Comparison of ENCODE assay signal across 15 mouse cellular contexts in the genomic region with DNA sequence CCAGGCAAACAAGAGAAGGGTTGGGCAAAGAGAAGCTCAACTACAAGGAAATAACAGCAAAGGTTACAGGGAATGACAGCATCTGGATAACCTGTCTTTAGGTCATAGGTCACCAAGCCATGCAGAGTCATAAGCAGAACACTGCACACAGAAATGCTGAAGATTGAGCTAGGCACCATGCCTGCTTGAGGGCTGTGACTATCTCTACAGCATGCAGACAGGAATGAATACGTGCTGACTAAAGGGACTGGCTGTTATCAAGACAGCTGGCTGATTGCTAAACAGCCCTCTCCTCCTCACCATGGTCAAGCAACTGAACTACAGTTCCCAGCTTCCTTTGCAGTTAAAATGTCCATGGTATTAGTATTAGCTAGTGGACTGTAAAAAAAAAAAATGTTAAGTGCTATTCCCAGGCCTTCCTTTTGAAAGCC. TPM values are rescaled to one million over a fixed set of nuclear protein-coding genes. Genes with fewer than 3 reads are reported as not detected.
DNase-seq lines count a peak whose midpoint lies in the region; ATAC-seq and TF ChIP-seq lines count a peak whose summit lies in the region.
"Had no signal": no experiment of that assay in that cellular context is flagged by ENCODE, and none has a peak within 500 bp of the region (broad histone marks: within the 10 kb centered on the region; RNA-seq: fewer than 3 reads in every experiment).

No protein-coding gene starts in this region.

- DNase-seq in liver, adult 2 months (ENCODE audit: extremely low read depth, low read depth, low spot score), result peak; percentile 95
- no peak for DNase-seq in liver
- no peak for DNase-seq in urinary bladder, postnatal 10 days (ENCODE audit: low spot score)
- DNase-seq in cerebellum, adult 2 months, result no peak
- DNase-seq in left cerebral cortex, adult 9 months (ENCODE audit: low spot score in 2 of 2), result no peak
- DNase-seq: heart, postnatal 4 days; kidney, adult 11 months; kidney, postnatal 14 days; thymus, postnatal 25 days had no signal

- no peak overlapping the region for H3K4me2 ChIP-seq in liver, embryonic 15.5 days
- H3K4me2 ChIP-seq: embryonic facial prominence, embryonic 15.5 days; midbrain, embryonic 13.5 days had no signal

- no peaks in the 10 kb centered on the region for H3K79me2 ChIP-seq in liver, adult 2 months (ENCODE audit: control insufficient read depth, insufficient read depth, low read length)

- no peaks in the 10 kb centered on the region for H3K27me3 ChIP-seq in liver, adult 2 months (ENCODE audit: control insufficient read depth, insufficient read depth, low read length)
- no peaks in the 10 kb centered on the region for H3K27me3 ChIP-seq in liver, embryonic 15.5 days
- no peaks in the 10 kb centered on the region for H3K27me3 ChIP-seq in cerebellum, adult 2 months (ENCODE audit: control insufficient read depth, insufficient read depth, low read length)
- H3K27me3 ChIP-seq: embryonic facial prominence, embryonic 15.5 days; midbrain, embryonic 13.5 days had no signal

- no peaks in the 10 kb centered on the region for H3K36me3 ChIP-seq in liver, adult 2 months (ENCODE audit: control insufficient read depth, insufficient read depth, low read length)
- no peaks in the 10 kb centered on the region for H3K36me3 ChIP-seq in liver, embryonic 15.5 days (replicated peaks)
- H3K36me3 ChIP-seq: embryonic facial prominence, embryonic 15.5 days; heart, embryonic 10.5 days; midbrain, embryonic 13.5 days had no signal

- peak overlapping the region; percentile 80 for H3K27ac ChIP-seq in liver, adult 2 months (replicated peaks; ENCODE audit: insufficient read depth, low read depth, low read length)
- H3K27ac ChIP-seq in liver, embryonic 15.5 days (replicated peaks), result peak overlapping the region; percentile 51
- H3K27ac ChIP-seq in cerebellum, adult 2 months (ENCODE audit: insufficient read depth, low read length), result no peak overlapping the region
- H3K27ac ChIP-seq: embryonic facial prominence, embryonic 15.5 days; heart, embryonic 10.5 days; midbrain, embryonic 13.5 days had no signal

- no peaks in the 10 kb centered on the region for H3K9me3 ChIP-seq in liver, embryonic 15.5 days (replicated peaks)
- H3K9me3 ChIP-seq: embryonic facial prominence, embryonic 15.5 days; heart, embryonic 10.5 days; midbrain, embryonic 13.5 days had no signal

- 0% methylated on average over 1 of the region's 1 CpGs for WGBS in liver, adult 2 months
- 2% methylated on average over 1 of the region's 1 CpGs for WGBS in liver, embryonic 15.5 days (ENCODE audit: insufficient replicate concordance)
- WGBS in cerebellum, adult 2 months, result 73% methylated on average over 1 of the region's 1 CpGs

- H3K4me3 ChIP-seq in liver, adult 2 months (ENCODE audit: insufficient read depth, low read depth, low read length), result no peak overlapping the region
- no peak overlapping the region for H3K4me3 ChIP-seq in liver, embryonic 15.5 days (replicated peaks)
- no peak overlapping the region for H3K4me3 ChIP-seq in cerebellum, adult 2 months (replicated peaks; ENCODE audit: insufficient read depth, low read depth, low read length)
- H3K4me3 ChIP-seq: embryonic facial prominence, embryonic 15.5 days; heart, embryonic 10.5 days; midbrain, embryonic 13.5 days had no signal

- no peak for TF ChIP-seq CTCF in liver, adult 2 months (IDR thresholded peaks at IDR 0.05; ENCODE audit: low read depth, low read length)
- no peak for TF ChIP-seq CTCF in cerebellum, adult 2 months (IDR thresholded peaks at IDR 0.05; ENCODE audit: borderline replicate concordance, insufficient read depth, low read depth, low read length)

- peaks cover 21% of the 10 kb centered on the region for H3K4me1 ChIP-seq in liver, adult 2 months (ENCODE audit: control insufficient read depth, insufficient read depth, low read length)
- H3K4me1 ChIP-seq in liver, embryonic 15.5 days (replicated peaks), result peaks cover 22% of the 10 kb centered on the region
- peaks cover 3% of the 10 kb centered on the region for H3K4me1 ChIP-seq in cerebellum, adult 2 months (ENCODE audit: control insufficient read depth, insufficient read depth, low read length)
- H3K4me1 ChIP-seq: embryonic facial prominence, embryonic 15.5 days; midbrain, embryonic 13.5 days had no signal

- H3K9ac ChIP-seq in liver, adult 2 months (ENCODE audit: low read depth, low read length), result peak overlapping the region; percentile 14; the same call in 1 of the 2 replicates
- no peak overlapping the region for H3K9ac ChIP-seq in liver, embryonic 15.5 days
- H3K9ac ChIP-seq: embryonic facial prominence, embryonic 15.5 days; midbrain, embryonic 13.5 days had no signal

- peak; percentile 57 for ATAC-seq in erythroid progenitor cell, adult 5-6 weeks (replicated peaks; ENCODE audit: low FRiP score, poor library complexity, severe bottlenecking)
- ATAC-seq in liver, embryonic 15.5 days (ENCODE audit: insufficient read depth), result peak; percentile 76
- ATAC-seq: forebrain, embryonic 14.5 days; midbrain, embryonic 13.5 days had no signal

- TF ChIP-seq POLR2A in liver, adult 2 months (IDR thresholded peaks at IDR 0.05; ENCODE audit: extremely low read depth, insufficient read depth, low read length), result no peak
- no peak for TF ChIP-seq POLR2A in cerebellum, adult 2 months (IDR thresholded peaks at IDR 0.05; ENCODE audit: borderline replicate concordance, insufficient read depth, low read length)

RNA-seq across cellular contexts. Expression of a gene that starts 9.2 kb away (rescaled TPM):
- total RNA-seq in liver, adult 2 months (2014; rRNA removed), result 73.7 and 88.4 TPM in 2 replicates
- 79.3 and 86.3 TPM in 2 replicates for polyA plus RNA-seq in liver, adult 2 months (2012; rRNA removed)
- 0.84 and 5.0 TPM in 2 replicates for total RNA-seq in erythroid progenitor cell, adult 5-6 weeks (2015; ENCODE audit: low replicate concordance)
- total RNA-seq in erythroid progenitor cell, adult 5-6 weeks (2017; ENCODE audit: low replicate concordance), result 3.7 and 6.3 TPM in 2 replicates
- 21.7 and 26.8 TPM in 2 replicates for polyA plus RNA-seq in liver, embryonic 15.5 days (2015; fragmentation: Nextera tagmentation; extraction: Ambion mirVana)
- polyA plus RNA-seq in cerebellum, adult 2 months (2012; rRNA removed), result 57.1 and 58.5 TPM in 2 replicates

RNA-seq across cellular contexts. Expression of a gene that starts 40.5 kb away (rescaled TPM):
- total RNA-seq in liver, adult 2 months (2014; rRNA removed), result 1.6 and 2.7 TPM in 2 replicates
- 4.1 and 4.4 TPM in 2 replicates for polyA plus RNA-seq in liver, adult 2 months (2012; rRNA removed)
- 6.1 TPM in 1 of 2 replicates, not detected in the other for total RNA-seq in erythroid progenitor cell, adult 5-6 weeks (2015; ENCODE audit: low replicate concordance)
- 0.68 and 1.0 TPM in 2 replicates for total RNA-seq in erythroid progenitor cell, adult 5-6 weeks (2017; ENCODE audit: low replicate concordance)
- polyA plus RNA-seq in liver, embryonic 15.5 days (2015; fragmentation: Nextera tagmentation; extraction: Ambion mirVana), result 4.2 and 5.0 TPM in 2 replicates
- 385 and 434 TPM in 2 replicates for polyA plus RNA-seq in cerebellum, adult 2 months (2012; rRNA removed)

Comparison
In these comparisons a context has a peak if more than half of its experiments do, and no peak if none do; other contexts are left out.
1. RNA of a gene that starts 40.5 kb away (polyA plus RNA-seq): 385 to 434 TPM in cerebellum, adult 2 months; 4.2 to 5.0 TPM in liver, embryonic 15.5 days and 4.1 to 4.4 TPM in liver, adult 2 months; every median in the first group is over 10 times any median in the second.